Mouse (Mus musculus) fibroblast of lung, adult 2 months (primary cell): ENCODE measurements around the gene Olfr690.
"Not testable (repeated sequence)": the region's sequence is repeated elsewhere in the genome, so short reads cannot be mapped to it uniquely, and the experiment has no call there.

Experiments
- DNase-seq: peaks from one replicate; pipeline ENCODE4 v3.0.0-alpha.2; 2011; ENCODE audit warnings: low read depth

Gene Olfr690

GRCm38 (mm10) chr7:105334004-105334403 lies at the start of gene Olfr690:
Gene Olfr690, minus strand, starts transcription at chr7:105334104.
- DNase-seq, result no peak

- DNase-seq, result no peak
These were observed 46.4 kb upstream of the Olfr690 start for GRCm38 (mm10) chr7:105380329-105380728.

- no peak for DNase-seq
These were observed 41.0 kb upstream of the Olfr690 start, which contains the start of gene Gm5901 for GRCm38 (mm10) chr7:105374866-105375265. Gene Gm5901, plus strand, starts transcription at chr7:105375038.

- DNase-seq, result no peak
These were observed 40.1 kb upstream of the Olfr690 start for GRCm38 (mm10) chr7:105373976-105374375.

DNA sequence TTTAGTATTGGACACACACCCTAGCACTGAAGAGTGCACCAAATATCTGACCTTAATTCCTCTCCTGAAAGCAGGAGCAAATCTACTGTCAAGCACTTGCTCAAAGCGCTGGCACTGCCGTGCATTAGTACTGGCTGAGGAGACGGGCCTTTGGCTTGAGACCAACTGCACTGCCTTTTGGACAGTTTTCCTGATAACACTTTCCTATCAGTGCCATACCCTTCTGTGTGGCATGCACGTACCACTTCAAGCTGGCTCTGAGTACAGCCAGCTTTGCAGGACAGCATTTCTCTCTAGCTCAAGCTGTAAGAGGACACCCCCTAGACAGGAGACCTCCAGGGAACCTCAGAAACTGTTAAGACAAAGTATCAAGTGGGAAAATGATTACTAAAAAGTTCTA lies 39.6 kb upstream of the Olfr690 start:
- DNase-seq, result no peak

- DNase-seq, result no peak
These were observed 39.0 kb upstream of the Olfr690 start for GRCm38 (mm10) chr7:105372912-105373311.

DNA sequence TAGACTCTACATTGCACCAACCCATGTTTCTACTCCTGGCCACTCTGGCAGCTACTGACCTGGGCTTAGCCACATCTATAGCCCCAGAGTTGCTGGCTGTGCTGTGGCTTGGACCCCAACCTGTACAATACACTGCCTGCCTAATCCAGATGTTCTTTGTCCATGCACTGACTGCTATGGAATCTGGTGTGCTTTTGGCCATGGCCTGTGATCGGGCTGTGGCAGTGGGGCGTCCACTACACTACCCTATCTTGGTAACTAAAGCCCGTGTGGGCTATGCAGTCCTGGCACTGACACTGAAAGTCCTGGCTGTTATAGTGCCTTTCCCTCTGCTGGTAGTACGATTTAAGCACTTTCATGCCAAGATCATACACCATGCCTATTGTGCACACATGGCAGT lies 34.6 kb upstream of the Olfr690 start:
- DNase-seq, result no peak

DNA sequence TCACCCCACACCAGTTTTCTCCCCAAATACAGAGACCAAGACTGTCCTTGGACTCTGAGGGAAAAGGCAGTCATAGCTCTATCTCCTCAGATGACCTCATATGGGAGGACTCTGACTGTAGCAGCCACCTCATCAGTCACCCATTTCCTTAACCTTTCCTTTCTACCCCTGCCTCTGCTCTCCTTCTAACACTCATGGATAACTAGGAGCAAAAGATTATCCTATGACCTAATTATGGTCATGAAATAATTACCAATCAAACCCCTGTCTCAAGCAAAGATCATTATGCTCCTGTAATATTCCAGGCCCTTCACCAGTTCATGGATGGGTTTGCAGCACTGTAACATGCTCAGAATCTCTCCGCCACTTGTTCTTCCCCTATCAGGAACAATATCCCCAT lies 34.0 kb upstream of the Olfr690 start, which contains the start of gene Olfr692:
TSS of gene Olfr692 (plus strand) at position 301 of the 400 bp plus-strand sequence.
- DNase-seq, result no peak

- DNase-seq, result no peak
These were observed 33.4 kb upstream of the Olfr690 start for GRCm38 (mm10) chr7:105367268-105367667.

- no peak for DNase-seq
These were observed 27.8 kb upstream of the Olfr690 start for GRCm38 (mm10) chr7:105361713-105362112.

DNA sequence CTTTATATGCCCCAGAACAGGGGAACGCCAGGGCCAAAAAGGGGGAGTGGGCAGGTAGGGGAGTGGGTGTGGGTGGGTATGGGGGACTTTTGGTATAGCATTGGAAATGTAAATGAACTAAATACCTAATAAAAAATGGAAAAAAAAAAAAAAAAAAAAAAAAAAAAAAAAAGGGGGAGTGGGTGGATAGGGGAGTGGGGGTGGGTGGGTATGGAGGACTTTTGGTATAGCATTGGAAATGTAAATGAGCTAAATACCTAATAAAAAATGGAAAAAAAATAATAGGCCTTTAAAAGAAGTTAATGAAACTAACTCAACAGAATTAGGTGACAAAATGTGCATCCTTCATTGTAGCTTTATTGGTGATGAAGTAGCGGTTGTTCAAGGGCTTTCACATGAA lies 22.6 kb upstream of the Olfr690 start:
- not testable (repeated sequence) for DNase-seq

- not testable (repeated sequence) for DNase-seq
These were observed 22.2 kb upstream of the Olfr690 start for GRCm38 (mm10) chr7:105356064-105356463.

GRCm38 (mm10) chr7:105342752-105343151 lies 8.8 kb upstream of the Olfr690 start:
- DNase-seq, result no peak

- DNase-seq, result no peak
These were observed 8.3 kb upstream of the Olfr690 start, which contains the start of gene Olfr691 for GRCm38 (mm10) chr7:105342170-105342569. Gene Olfr691, minus strand, starts transcription at chr7:105342270.

- no peak for DNase-seq
These were observed 8.6 kb downstream of the Olfr690 start for GRCm38 (mm10) chr7:105325302-105325701.

GRCm38 (mm10) chr7:105310865-105311264 lies 23.0 kb downstream of the Olfr690 start, which contains the start of gene Olfr689:
Gene Olfr689, plus strand, starts transcription at chr7:105311165.
- no peak for DNase-seq

DNA sequence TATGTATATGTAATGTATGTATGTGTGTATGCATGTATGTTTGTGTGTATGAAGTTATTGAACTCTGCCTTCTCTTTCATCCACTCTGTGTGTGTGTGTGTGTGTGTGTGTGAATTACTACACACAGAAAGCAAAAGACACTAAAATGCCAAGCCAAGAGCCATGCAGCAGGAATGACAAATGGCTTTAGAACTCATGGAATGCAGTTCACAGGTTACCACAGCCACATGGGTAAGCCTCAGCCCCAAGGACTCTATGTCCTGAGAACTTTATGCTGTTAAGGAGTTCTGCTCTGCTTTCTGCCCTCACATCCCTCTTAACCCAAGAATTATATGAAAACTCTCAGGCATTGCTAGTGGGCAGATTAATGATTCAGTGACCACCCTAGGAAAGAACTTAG lies 43.9 kb downstream of the Olfr690 start:
- DNase-seq, result no peak

DNA sequence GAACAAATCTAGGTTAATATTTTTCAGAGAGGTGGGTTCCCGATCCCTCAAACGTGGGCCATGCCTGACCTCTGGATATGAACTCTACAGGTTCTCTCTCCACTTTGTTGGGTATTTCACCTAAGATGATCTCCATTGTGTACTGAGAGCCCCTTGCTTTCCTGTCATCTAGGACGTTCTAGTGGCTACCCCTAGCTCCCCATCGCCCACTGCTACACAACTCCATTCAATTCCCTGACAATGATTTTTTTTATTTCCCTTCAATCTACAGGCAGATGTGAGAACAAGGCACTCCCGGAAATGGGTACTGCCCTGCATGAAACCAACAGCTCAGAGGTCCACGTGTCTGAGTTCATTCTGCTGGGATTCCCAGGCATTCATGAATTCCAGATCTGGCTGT lies 46.1 kb downstream of the Olfr690 start, which contains the start of gene Olfr688:
TSS of gene Olfr688 (plus strand) at position 301 of the 400 bp plus-strand sequence.
- DNase-seq, result no peak
